Mouse (Mus musculus) left cerebral cortex, postnatal 36 days (tissue): Measurements from ENCODE around the gene Hira. TPM values are rescaled to one million over a fixed set of nuclear protein-coding genes. Genes with fewer than 3 reads are reported as not detected.
"Not testable (repeated sequence)": the region's sequence is repeated elsewhere in the genome, so short reads cannot be mapped to it uniquely, and the experiment has no call there.

Experiments used
- DNase-seq, 2 experiments: peaks; one replicate each; pipeline ENCODE4 v3.0.0; 2021 to 2022; ENCODE audit warnings: low spot score in 2 of 2, mixed read lengths in 1 of 2
- intact Hi-C: fragments of 180-260 bp; cut with DNase I; formaldehyde crosslinking; loops from one replicate; pipeline ENCODE4 v1.15.1; 2025
- total RNA-seq, 2 experiments: library from RNA; stranded (reverse); gene quantifications; 2 replicates each; pipeline ENCODE4 v1.2.3; 2021

Hira gene
- total RNA-seq, result 10 to 100 TPM; 71.9 to 83.9 TPM

DNA sequence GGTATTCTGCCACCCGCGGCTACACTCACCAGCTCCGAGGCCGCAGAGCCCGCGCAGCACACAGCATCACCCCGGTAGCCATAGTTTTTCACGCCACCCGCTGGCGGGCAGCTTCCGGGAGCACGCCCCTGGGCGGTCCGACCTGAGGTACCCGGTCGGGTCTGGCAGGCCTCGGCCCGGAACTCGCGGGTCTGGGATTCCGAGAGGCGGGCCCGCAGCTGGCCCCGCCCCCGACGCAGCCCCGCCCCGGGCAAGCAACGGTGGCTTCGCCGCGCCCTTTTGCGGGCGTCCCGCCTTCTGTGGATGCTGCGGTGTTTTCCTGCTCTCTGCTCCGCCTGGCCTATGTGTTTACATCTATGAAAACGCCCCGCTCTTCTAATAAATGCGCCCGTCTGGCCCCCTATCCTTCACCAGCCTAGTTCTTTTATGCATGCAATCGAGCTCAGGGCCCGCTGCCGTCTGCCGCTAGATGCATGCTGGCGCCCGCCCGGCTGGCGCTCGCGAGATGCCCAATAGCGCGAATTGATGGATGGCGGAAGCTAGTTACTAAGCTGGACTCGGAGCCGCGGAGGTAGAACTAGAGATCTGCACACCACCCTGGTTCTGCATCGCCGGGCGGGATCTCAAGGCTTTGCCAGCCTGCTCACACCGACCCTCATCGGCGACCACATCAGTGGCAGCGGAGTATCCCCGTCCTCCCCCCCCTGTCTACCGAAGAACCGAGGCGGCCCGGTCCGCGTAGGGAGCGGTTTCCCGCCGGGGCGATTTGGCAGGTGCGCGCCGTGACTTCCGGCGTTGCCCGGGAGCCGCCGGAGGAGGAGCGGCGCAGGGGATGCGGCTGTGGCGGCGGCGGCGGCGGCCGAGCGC is at the start of gene Hira, which contains the start of gene Mrpl40:
Hira (plus strand) TSS at position 596 of the 867 bp plus-strand sequence.
Mrpl40 (minus strand) TSS at position 421 of the 867 bp plus-strand sequence.
- intact Hi-C loops, result loop anchor here (2.0 kb wide), 1 partner anchor 64 kb away; no protein-coding TSS in a partner anchor
- DNase-seq, result peak; percentile 92 to 94

DNA sequence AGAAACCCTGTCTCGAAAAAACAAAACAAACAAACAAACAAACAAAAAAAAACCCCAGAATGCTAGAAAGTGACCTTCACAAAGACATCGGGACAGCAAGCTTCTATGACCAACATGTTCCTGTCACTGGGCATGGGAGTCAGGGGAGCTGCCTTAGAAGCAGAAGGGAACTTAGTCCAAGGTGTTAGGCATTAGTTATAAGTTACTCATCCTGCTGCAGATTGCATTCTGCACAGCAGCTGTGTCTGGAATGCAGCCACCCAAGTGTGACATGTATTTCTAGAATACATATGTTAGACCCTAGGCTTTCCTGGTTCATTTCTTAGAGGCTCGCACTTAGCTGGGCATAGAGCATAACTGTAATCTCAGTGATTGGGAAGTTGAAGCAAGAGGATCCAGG is 48.2 kb upstream of the Hira start:
- intact Hi-C loops, result no loop called here
- DNase-seq, result no peak

DNA sequence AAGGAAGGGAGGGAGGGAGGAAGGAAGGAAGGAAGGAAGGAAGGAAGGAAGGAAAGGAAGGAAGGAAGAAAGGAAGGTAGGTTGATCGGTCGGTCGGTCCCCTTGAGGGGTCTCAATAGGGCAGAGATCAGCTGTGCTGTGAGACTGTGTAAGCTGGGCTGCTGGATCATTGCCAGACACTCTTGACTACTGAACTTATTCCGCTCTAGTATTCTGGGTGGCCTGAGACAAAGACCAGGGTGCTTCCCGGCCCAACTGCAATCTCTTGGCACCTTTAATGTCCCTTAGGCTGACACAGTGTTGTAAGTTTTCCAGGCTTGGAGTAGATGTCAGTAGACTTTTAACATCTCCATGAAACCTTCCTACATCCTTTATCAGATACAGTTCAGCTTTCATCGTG is 47.7 kb upstream of the Hira start:
- no peak for DNase-seq
- intact Hi-C loops, result no loop called here

DNA sequence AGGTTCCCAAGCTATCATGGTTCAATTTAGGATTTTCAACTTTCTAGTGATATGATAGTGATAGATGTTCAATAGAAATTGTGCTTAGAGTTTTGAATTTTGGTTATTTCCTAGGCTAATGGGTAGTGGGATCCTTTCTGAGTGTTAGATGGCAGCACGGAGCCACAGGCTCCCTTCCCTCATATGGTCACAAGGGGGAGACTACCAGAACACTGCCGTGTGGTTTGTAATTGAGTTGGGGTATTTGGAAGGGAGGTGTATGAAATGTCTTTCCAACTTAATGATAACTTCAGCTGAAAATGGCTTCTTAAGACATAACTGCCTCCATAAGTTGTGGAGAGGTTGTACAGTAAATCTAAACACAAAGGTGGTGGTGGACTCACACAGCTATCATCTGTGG is 43.4 kb upstream of the Hira start:
- intact Hi-C loops, result no loop called here

DNA sequence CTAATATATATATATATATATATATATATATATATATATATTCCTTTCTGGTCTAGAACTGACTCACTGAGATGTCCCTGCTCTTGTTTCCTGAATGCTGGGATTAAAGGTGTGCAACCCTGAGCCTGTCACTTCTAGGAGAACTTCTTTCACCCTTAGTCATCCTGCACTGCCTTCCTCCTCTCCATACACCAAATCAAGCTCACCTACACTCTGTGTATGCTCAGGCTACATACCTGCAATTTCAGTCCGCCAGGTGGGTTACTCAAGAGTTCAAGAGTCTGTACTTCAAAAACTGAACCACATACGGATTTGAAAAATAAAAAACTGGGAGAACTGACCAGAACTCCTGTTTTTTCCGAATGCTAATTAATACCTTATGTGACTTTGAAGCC is 40.8 kb upstream of the Hira start:
- DNase-seq, result no peak
- intact Hi-C loops, result no loop called here

More for the DNA sequence above, 43.4 kb upstream of the Hira start:
- no peak for DNase-seq

DNA sequence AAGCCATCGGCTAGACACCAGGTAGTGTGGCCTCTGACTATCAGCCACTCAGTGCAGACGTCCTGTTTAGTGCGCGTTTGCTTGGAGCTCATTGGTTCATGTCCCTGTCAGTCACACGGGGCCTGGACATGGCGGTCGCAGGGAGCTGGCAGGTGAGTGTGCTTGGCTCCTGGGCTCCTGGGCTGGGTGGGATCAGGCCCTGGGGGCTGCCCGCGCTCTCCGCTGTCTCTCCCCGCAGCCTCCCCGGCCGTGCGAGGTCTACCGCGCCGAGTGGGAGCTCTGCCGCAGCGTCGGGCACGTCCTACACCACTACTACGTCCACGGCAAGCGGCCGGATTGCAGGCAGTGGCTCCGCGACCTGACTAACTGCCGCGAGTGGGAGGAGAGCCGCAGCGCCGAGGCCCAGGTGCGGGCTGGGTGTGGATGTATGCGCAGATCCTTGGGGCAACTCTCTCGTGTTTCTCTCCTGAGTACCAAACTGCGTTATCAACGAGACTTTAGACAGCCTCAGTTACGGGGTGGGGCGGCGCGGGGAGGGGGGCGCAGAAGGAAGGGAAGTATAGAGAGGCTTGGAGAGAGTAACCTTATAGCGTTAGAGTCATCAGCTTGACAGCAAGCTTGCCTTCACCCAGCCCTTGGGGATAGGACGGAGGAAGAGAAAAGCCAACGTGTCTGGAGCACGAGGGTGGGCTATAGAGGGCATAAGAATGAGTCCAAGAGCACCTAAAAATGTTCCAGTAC is 40.2 kb upstream of the Hira start, which contains the start of the genes 2510002D24Rik and Gm28539:
2510002D24Rik (plus strand) TSS at position 111 of the 741 bp plus-strand sequence.
Gm28539 (plus strand) TSS at position 117 of the 741 bp plus-strand sequence.
- intact Hi-C loops, result no loop called here
- DNase-seq, result peak; percentile 92 to 95

DNA sequence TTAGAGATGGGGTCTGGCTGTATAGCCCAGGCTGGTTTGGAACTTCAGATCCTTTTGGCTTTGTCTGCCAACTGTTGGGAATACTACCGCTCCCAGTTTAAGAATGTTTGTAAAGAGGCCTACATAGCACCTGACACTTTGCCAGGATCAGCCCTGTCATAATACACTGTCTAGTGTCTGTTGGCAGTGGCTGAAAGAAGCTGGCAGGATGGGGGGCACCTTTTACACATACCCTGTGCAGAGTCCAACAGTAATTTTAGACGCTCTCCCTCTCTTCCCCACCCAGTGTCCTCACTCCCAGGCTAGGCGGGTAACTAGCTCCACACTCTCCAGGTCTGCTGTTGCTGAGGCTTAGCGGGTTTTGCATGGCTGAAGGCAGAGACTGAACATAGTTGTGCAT is 38.5 kb upstream of the Hira start:
- intact Hi-C loops, result no loop called here
- no peak for DNase-seq

DNA sequence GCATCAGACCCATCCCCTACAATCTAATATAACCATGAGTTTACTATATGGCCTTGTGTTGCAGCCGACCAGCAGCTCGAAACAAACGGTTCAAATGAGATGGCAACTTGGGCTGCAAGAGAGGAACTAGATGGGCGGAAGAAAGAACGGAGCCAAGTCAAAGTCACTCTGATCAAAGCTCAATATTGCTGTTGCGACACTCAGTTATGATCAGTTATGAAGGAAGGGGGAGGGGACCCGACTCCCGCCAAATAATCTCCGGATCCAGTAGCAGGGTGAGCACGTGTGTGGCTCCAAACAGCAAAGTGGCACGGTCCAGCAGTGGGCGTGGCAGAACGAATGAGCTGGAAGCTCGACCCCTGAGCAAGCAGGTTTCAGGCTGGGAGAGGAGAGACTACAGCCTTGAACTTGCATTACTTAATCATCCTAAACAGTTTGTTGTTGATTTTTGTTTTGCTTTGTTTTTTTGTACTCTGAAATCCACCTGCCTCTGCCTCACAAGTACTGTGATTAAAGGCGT is 30.5 kb upstream of the Hira start:
- DNase-seq, result no peak
- intact Hi-C loops, result no loop called here

DNA sequence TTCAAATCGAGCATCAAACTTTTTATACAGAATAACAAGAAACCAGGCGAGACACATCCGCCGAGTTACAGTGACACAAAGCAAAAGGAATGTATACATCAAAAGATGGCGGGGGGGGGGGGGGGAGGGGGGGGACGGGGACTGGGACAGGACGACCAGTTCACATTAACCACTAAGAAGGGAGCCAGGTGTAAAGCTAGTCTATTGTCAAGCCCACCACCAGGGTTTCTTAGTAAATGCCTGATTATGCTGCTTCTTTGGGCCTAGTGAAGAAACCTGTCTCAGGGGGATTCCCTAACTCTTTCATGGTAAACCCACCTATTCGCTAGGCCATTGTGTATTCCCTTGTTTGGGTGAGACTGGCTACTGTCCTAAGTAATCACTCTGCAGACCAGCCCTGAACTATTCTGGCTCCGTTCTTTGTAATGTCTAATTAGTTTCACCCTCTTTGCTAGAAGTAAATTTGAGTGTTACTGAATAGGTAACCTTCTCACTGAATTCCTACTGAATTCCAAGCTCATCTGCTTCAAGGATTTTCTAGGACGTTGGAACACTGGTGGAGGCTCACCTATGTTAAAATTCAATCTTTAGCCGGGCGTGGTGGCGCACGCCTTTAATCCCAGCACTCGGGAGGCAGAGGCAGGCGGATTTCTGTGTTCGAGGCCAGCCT is 27.2 kb upstream of the Hira start:
- intact Hi-C loops, DNase-seq: not testable (repeated sequence)

DNA sequence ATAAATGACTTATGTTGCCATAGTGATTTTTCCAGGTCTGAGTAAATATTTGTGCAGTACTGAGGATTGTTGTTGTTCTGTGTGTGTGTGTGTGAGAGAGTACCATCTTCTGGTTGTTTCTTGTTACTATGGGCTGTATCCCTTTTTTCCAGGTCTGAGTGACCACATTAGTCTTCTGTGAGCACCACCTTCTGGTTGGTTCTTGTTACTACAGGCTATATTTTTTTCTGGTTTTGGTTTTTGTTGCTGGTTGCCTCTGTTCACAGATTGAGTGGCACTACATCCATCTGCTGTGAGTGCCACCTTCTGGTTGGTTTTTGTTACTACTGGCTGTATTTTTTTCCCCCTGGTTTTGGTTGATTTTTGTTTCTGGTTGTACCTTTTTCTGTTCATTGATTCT is 18.3 kb upstream of the Hira start:
- DNase-seq, result no peak
- intact Hi-C loops, result no loop called here

DNA sequence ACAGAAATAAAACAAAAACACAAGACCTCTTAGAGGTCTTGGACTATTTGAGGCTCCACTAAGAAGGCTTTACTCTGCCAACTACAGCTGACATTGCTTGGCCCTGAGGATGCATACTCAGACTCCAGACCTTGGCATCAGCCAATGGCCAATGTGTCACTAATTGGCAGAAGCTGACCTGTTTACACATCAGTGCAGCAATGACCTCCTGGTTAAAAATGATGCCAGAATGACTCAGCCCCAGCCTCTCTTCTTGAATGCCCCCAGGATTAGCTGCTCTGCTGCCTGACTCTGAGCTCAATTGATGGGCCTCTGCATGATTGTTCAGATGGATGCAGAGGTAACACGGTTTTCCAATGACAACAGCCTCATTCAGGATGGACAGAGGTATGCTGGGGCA is 16.7 kb upstream of the Hira start:
- intact Hi-C loops, result no loop called here
- no peak for DNase-seq

DNA sequence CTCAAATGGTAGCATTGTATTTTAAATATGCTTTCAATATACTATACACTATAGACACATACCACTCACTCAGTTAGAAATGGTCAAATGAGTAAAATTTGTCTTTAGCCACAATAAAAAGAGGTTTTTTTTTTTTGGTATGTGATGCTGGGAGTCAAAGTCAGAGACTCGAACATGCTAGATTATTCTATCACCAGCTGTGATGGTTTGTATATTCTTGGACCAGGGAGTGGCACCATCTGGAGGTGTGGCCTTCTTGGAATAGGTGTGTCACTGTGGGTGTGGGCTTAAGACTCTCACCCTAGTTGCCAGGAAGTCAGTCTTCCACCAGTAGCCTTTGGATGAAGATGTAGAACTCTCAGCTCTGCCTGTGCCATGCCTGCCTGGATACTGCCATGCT is 6.3 kb upstream of the Hira start:
- DNase-seq, intact Hi-C loops: not testable (repeated sequence)

DNA sequence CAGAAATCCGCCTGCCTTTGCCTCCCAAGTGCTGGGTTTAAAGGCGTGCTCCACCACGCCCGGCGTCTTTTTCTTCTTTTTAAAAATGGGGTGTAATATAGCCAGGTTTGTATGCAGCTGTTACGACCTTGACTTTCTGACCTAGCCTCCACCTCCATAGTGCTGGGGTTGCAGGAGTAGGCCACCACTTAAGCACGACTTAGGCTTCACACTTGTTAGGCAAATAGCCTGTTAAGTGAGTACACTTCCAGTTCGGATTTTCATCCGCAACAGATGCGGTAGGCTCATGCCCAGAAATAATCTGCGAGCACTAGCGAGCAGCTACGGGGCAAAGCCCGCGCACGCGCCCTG is 771 bp upstream of the Hira start:
- intact Hi-C loops, result loop anchor here (2.0 kb wide), 1 partner anchor 63 kb away; no protein-coding TSS in a partner anchor
- no peak for DNase-seq

DNA sequence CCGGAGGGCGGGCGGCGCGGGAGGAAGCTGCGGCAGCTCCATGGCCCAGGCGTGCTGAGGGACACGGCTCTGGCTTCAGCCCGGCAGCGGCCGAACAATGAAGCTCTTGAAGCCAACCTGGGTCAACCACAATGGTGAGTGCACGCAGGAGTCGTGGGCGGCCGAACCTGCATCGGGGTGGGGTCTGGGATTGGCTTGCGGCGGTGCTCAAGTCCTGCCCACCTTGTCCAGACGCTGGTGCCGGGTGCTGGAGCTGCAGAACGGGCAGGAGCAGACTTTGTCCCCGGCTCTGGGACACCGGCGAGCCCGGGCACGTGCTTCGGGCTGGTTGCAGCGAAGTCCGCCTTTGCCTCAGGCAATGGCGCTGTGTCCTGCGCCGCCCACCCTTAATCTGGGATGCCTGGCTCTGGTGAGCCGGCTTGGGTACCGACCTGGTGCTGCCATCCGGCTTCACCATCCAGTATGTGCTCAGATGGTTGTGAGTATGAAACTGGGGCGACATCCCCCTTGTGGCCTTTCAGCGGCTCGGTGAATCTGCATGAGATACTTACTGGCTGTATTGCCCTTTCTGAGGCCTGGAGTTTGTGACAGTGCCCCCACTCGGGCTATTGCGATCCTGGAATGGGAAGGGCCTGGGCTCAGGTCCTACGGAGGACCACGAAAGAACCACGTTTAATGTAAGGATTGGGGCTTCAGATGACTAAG is 701 bp downstream of the Hira start:
- DNase-seq, result peak in 1 of 2 experiments; percentile 61
- intact Hi-C loops, result loop anchor here (2.0 kb wide), 1 partner anchor 65 kb away; no protein-coding TSS in a partner anchor

DNA sequence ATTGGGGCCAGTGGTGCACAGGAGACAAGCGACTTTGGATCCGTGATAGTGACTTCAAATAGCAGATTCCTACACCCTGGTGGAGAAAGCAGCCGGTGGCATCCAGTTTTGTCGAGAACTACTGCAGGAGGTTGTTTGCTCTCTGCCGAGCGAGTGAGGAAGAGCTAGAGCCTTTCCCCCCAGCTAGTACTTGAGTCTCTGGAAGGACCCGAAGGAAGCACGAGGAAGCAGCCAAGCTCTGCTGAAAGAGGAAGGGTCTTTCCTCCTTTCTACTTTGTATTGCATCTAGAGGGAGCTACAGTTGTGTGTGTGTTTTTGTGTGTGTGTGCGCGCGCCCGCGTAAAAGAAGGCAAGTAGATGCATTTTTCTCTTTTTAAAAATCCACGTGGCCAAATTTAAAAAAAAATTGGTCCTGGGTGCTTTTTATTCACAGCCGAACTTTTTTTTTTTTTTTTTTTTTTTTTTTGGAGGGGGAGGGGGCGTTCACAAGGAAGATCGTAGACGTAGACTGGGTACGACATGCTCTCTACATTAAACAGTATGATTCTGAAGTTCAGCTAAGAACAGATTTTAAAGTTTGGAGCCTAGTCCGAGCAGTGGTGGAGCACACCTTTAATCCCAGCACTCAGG is 1.4 kb downstream of the Hira start:
- no peak for DNase-seq
- intact Hi-C loops, result no loop called here

DNA sequence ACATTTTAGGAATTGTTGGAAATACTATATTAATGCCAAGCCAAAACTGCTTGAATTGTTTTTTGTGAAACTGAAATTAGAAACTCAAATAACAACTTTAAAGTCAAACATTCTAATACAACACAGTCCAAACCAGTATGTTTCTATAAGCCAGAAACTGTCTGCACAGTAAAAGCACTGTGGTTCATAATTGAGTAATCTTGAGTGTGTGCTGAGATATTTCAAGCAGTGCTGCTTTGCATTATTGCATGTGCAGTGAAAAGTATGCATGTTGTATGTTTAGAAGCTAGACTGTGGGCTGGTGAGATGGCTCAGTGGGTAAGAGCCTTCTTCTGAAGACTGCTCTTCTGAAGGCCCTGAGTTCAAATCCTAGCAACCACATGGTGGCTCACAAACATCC is 7.2 kb downstream of the Hira start:
- no peak for DNase-seq
- intact Hi-C loops, result no loop called here

DNA sequence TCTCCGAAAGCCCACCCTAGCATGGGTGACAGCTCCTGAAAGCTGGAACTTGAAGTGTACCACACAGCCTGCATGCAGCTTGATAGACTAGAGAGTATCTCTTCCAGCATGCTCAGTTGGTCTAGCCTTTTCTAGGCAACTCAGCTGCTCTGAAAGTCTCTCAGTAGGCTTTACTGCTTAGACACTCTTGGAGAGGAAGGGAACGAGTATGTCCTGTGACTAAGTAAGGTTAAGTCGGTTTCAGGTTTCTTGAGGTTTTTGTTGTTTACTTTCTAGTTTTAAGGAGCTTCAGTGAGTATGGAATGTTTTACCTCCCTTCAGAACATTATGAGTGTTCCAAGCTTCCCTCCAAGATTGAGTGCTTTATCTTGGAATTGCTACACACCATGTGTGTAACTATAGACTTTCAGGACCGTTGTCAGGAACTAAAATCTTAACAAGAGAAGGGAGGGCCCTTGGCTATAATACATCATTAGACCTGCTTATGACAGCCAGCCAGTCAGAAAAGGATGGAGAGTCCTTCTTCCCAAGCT is 17.1 kb downstream of the Hira start:
- DNase-seq, result no peak
- intact Hi-C loops, result no loop called here

DNA sequence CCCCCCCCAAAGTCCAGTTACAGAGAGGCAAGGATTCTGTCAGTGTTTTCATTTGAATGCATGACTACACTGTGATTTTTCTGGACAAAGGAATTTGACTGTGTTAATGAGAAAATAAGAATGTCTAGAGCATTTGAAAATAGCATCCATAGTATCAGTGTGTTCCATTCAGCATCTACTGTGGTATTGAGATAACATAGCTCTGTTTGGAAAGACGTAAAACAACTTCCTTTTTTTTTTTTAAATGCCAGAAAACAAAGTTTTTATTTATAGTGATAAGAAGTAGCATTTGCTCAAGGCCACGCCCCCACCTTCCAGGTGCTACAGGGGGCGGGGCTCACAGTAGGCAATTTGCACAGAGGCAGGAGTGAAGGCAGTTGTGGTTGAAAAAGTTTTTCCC is 18.4 kb downstream of the Hira start:
- DNase-seq, result no peak
- intact Hi-C loops, result no loop called here

DNA sequence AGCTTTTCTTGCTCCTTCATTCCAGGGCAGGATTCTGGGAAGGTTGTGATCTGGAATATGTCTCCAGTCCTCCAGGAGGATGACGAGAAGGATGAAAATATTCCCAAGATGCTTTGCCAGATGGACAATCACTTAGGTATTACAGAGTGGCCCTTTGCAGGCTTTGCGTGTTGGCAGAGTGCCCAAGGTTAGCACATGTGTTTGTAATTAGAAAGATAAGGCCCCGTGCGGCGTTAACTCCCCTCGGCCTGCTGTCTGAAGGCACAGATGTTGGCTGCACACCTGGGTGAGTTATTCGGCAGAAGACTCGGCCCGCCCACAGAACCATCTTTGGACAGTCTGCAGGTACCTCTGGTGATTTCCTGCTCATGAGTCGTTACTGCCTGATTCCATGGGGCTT is 19.6 kb downstream of the Hira start:
- DNase-seq, result no peak
- intact Hi-C loops, result no loop called here
